Mouse (Mus musculus): ENCODE data around the gene Nsdhl.
A peak's percentile ranks its signal among the peaks of the same experiment; 100 is the strongest.

The Nsdhl gene

DNA sequence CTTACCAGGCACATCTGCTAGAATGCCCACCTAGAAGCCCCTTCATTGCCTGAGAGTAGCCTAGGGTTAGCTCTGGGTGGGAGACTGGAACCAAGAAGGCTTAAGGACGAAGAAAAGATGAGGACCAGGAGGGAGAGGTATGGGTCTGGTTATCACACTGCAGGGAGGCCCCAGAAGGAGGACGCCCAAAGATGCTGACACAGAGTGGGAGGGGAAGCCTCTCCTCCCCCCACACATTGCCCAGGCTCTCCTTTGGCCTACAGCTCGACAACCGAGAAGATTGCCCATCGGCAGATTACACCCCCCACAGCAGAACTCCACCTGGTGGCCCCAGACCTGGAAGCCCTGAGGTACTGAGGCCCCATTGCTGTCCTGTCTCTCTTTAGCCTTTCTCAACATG lies 84.8 kb downstream of the Nsdhl start:
- DNase-seq (ENCODE audit: low spot score in 2 of 2) = no peak

DNA sequence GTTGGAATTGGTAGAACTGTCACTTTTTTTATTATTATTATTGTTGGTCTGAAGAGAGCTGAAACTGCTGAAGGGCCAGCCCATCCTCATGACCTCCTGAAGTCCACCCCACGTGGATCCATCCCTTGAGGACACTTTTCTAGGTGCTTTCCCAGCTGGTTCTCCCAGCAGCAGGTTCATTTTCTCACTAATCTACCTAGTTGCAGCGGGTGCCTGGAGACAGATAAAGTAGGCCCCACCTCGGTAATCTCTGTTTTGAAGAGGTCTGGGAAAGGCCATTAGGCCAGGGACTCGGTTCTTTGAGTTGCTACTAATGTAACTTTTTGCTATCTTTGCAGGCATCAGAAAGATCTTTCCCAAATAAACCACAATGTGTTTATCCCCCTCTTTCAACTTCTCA lies 87.3 kb downstream of the Nsdhl start:
- peak in 1 of 2 experiments; percentile 21 for DNase-seq (ENCODE audit: low spot score in 2 of 2)

GRCm38 (mm10) chrX:73007597-73008479 lies 89.5 kb downstream of the Nsdhl start:
- peak; percentile 82 to 89 for DNase-seq (ENCODE audit: low spot score in 2 of 2)
